Mouse (Mus musculus) stomach, postnatal 0 days (tissue): ENCODE measurements around the gene Kif26a.

Experiments
- CTCF ChIP-seq: IDR thresholded peaks from 2 replicates; pipeline ENCODE4 v1.5.1; 2016; ENCODE audit warnings: antibody characterized with exemption, low read depth, mild to moderate bottlenecking, moderate library complexity
- EP300 ChIP-seq: optimal IDR thresholded peaks from 2 replicates; pipeline ENCODE3; 2016; ENCODE audit warnings: antibody characterized with exemption

GRCm38 (mm10) chr12:112181921-112182608 lies 36.1 kb downstream of the Kif26a start:
- TF ChIP-seq CTCF (no peak), EP300 (no peak)
